Mouse (Mus musculus) liver, embryonic 16.5 days (tissue): ENCODE data around the gene Ppp4c. TPM values are rescaled to one million over a fixed set of nuclear protein-coding genes. Genes with fewer than 3 reads are reported as not detected.

Experiments used
- ATAC-seq: fragments of 200-750 bp; cut with Nextera tagmentation; 2 replicates; pipeline ENCODE4 v1.8.0; 2017; ENCODE audit warnings: low read depth, mild to moderate bottlenecking, moderate number of reproducible peaks, moderate library complexity
- H3K27ac ChIP-seq: fragments of 300-500 bp; sonication (generic); 2 replicates; pipeline ENCODE4 v1.5.1; 2014; ENCODE audit warnings: mild to moderate bottlenecking, low read length
- H3K27me3 ChIP-seq: fragments of 300-500 bp; sonication (generic); 2 replicates; pipeline ENCODE4 v1.6.1; 2014; ENCODE audit warnings: low read depth, low read length, mixed read lengths; ENCODE audit not compliant: control insufficient read depth, insufficient read depth
- H3K36me3 ChIP-seq: fragments of 300-500 bp; sonication (generic); 2 replicates; pipeline ENCODE4 v1.6.1; 2014; ENCODE audit warnings: mild to moderate bottlenecking; ENCODE audit not compliant: control insufficient read depth, insufficient read depth
- H3K4me1 ChIP-seq: fragments of 300-500 bp; sonication (generic); 2 replicates; pipeline ENCODE4 v1.6.1; 2014; ENCODE audit warnings: low read depth, low read length, mixed read lengths; ENCODE audit not compliant: control insufficient read depth
- H3K4me2 ChIP-seq: fragments of 300-500 bp; sonication (generic); 2 replicates; pipeline ENCODE4 v1.6.1; 2014; ENCODE audit warnings: low read depth, low read length, mixed read lengths
- H3K4me3 ChIP-seq: fragments of 300-500 bp; sonication (generic); 2 replicates; pipeline ENCODE4 v1.5.1; 2014; ENCODE audit warnings: low read depth, mild to moderate bottlenecking, low read length
- H3K9ac ChIP-seq: fragments of 300-500 bp; sonication (generic); 2 replicates; pipeline ENCODE4 v1.6.1; 2014; ENCODE audit warnings: low read depth, low read length
- H3K9me3 ChIP-seq: fragments of 300-500 bp; sonication (generic); replicated peaks from 2 replicates; pipeline ENCODE4 v1.6.1; 2016; ENCODE audit warnings: low read length; ENCODE audit not compliant: control insufficient read depth
- WGBS: fragments of 180-500 bp; shearing (Covaris S2); extraction: QIAGEN DNeasy Blood & Tissue Kit; methylation state at CpG from one replicate; pipeline ENCODE4 v1.1.7; 2014; ENCODE audit not compliant: insufficient replicate concordance; 5-methylcytosine and 5-hydroxymethylcytosine counted together
- polyA plus RNA-seq: library from polyadenylated mRNA; unstranded; fragments of >200 nt; fragmentation: Nextera tagmentation; extraction: Ambion mirVana; gene quantifications from 2 replicates; pipeline ENCODE4 v1.2.1, GENCODE M21; 2015

Ppp4c gene
- polyA plus RNA-seq, 1 experiment from 2014 or later, result 82.2 TPM

DNA sequence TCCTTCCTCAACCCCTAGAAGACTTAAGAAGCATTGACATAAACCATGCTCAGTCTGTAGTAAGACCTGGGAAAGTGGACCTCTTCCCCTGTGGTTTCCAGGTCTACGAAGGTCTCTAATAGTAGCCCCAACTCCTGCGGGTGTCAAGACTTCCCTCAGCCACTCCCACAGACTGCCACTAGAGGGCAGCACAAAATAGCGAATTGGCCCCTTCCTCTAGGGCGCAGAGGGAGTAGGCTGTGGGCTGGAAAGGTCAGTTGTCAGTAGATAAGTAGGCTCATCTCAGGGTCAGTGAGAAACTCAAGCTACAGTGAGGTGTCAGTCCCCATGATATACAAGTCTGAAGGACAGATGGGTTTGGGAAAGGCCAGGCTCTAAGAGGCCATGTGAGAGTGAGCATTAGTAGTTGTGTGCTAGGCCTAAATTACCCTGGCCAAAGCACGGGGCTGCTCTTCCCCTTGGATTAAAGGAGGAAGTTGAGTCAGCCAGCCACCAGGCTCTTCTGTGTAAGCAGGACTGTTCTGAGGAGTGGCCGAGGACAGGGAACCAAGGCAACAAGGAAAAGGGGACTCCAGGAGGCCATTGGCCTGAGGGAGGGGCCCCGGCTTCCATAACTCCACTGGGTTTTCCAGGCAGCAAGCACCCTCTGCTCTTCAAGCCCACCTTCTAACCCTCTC is 29.7 kb upstream of the Ppp4c start:
- Histone ChIP-seq H3K4me1 (no peaks in the 10 kb centered on the region), H3K4me3 (no peak overlapping the region), H3K27me3 (peaks cover 21% of the 10 kb centered on the region), H3K36me3 (no peaks in the 10 kb centered on the region), H3K4me2 (no peak overlapping the region), H3K9me3 (no peaks in the 10 kb centered on the region), H3K9ac (no peak overlapping the region), H3K27ac (no peak overlapping the region)
- no peak for ATAC-seq
- WGBS, result 21% methylated on average over 7 of the region's 7 CpGs

DNA sequence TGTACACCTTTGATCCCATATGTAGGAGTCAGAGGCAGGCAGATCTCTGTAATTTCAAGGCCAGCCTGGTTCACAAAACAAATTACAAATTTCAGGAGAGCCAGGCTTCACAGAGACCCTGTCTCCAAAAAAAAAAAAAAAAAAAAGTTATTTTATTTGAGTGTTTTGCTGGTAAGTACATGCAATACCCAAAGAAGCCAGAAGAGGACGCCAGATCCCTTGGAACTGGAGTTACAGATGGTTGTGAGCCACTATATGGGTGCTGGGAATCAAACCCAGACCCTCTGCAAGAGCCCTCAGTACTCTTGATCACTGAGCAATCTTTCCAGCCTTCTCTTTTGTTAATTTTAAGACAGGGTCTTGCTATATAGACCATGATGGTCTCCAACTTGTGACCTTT is 26.5 kb upstream of the Ppp4c start:
- Histone ChIP-seq H3K36me3 (no peaks in the 10 kb centered on the region), H3K4me3 (no peak overlapping the region), H3K27me3 (peaks cover 15% of the 10 kb centered on the region), H3K4me2 (no peak overlapping the region), H3K9ac (no peak overlapping the region), H3K4me1 (no peaks in the 10 kb centered on the region), H3K27ac (no peak overlapping the region), H3K9me3 (no peaks in the 10 kb centered on the region)
- 15% methylated on average over 1 of the region's 1 CpGs for WGBS
- ATAC-seq, result no peak

DNA sequence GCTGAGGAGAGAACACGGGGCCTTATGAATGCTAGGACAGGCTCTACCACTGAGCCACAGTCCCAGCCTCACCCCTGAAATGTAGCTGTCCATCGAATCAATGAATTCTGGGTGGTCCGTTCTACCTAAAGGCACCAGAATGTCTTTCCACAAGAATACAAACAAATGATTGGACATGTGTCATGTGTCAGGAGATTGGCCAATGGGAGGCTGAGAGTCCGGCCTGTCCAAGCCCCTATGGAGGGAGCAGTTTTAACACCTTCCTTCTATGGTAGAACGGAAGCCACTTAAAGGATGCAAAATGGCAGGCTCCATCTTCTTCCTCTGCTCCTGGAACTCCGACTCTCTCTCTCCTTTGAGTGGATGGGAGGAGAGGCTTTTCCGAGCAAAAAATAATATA is 25.3 kb upstream of the Ppp4c start:
- 68% methylated on average over 7 of the region's 7 CpGs for WGBS
- Histone ChIP-seq H3K27ac (no peak overlapping the region), H3K36me3 (no peaks in the 10 kb centered on the region), H3K9me3 (no peaks in the 10 kb centered on the region), H3K27me3 (peaks cover 5% of the 10 kb centered on the region), H3K4me2 (no peak overlapping the region), H3K4me3 (no peak overlapping the region), H3K9ac (no peak overlapping the region), H3K4me1 (no peaks in the 10 kb centered on the region)
- ATAC-seq, result no peak

DNA sequence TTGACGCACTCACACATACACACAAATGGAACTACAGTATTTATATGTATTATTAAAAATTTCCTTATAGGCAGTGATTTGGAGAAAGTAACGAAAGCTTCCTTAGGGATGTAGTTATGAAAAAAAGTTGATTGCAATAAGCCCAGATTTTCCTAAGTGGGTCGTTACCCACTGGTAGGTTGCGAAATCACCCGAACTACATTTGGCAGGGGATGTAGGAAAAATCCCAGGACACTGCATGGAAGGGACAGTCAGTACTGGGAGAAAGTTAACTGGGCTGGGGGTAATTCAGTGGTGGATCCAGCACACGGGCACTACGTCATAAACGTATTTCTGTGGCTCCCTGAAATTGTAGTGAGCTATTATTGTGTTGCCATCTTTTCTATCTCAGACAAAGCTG is 24.2 kb upstream of the Ppp4c start:
- Histone ChIP-seq H3K9ac (no peak overlapping the region), H3K27me3 (no peaks in the 10 kb centered on the region), H3K4me1 (no peaks in the 10 kb centered on the region), H3K4me2 (no peak overlapping the region), H3K4me3 (no peak overlapping the region), H3K9me3 (no peaks in the 10 kb centered on the region), H3K27ac (no peak overlapping the region), H3K36me3 (no peaks in the 10 kb centered on the region)
- 67% methylated on average over 8 of the region's 8 CpGs for WGBS
- no peak for ATAC-seq

DNA sequence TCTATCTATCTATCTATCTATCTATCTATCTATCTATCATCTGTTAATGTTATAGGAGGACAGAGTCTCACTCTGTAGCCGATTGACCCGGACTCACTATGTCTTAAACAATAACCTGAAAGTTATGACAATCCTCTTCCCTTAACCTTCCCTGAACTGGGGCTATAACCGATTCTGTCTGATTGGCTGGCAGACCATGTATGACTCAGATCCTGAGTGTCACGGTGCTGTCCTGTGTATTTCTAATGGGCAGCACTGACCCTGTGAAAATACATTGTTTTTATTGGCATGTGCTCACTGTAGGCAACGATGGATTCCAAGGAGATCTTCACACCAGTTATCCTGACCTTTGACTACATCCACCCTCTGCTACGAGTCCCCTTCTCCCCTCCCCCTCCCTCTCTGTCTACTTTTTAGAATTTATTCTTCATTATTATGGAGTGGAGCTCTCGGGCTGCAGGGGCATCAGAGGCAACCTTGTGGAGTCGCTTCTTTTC is 23.5 kb upstream of the Ppp4c start:
- Histone ChIP-seq H3K36me3 (no peaks in the 10 kb centered on the region), H3K4me2 (no peak overlapping the region), H3K9ac (no peak overlapping the region), H3K27me3 (no peaks in the 10 kb centered on the region), H3K9me3 (no peaks in the 10 kb centered on the region), H3K4me1 (no peaks in the 10 kb centered on the region), H3K4me3 (no peak overlapping the region), H3K27ac (no peak overlapping the region)
- ATAC-seq, result no peak
- WGBS, result 54% methylated on average over 8 of the region's 8 CpGs

DNA sequence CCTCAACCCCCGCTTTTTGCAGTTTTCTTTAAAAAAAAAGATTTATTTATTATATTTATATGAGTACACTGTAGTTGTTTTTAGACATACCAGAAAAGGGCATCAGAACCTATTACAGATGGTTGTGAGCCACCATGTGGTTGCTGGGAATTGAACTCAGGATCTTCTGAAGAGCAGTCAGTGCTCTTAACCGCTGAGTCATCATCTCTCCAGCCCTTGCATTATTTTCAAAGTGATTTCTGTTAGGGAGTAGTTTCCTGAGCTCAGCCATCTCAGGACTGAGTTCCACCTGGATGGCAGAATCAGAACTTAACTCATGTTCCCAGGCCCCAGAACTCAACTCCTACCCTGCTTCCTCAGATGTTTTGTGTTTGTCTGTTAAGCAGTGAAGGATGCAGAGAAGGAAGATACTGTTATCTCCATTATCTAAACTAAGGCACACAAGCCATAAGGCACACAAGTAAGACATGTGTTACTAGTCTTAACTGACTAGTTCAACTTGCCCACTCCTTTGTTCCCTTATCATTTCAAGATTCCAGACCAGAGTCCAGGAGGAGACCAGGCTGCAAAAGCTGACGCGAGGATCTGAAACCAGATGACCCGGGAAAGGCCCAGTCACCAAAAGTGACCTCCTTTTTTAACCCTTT is 17.6 kb upstream of the Ppp4c start:
- Histone ChIP-seq H3K4me1 (peaks cover 24% of the 10 kb centered on the region), H3K27me3 (no peaks in the 10 kb centered on the region), H3K36me3 (no peaks in the 10 kb centered on the region), H3K4me3 (no peak overlapping the region), H3K4me2 (peak overlapping the region; percentile 94; the same call in 1 of the 2 replicates), H3K9me3 (no peaks in the 10 kb centered on the region), H3K27ac (no peak overlapping the region; the same call in 1 of the 2 replicates), H3K9ac (no peak overlapping the region)
- 43% methylated on average over 5 of the region's 5 CpGs for WGBS
- no peak for ATAC-seq

DNA sequence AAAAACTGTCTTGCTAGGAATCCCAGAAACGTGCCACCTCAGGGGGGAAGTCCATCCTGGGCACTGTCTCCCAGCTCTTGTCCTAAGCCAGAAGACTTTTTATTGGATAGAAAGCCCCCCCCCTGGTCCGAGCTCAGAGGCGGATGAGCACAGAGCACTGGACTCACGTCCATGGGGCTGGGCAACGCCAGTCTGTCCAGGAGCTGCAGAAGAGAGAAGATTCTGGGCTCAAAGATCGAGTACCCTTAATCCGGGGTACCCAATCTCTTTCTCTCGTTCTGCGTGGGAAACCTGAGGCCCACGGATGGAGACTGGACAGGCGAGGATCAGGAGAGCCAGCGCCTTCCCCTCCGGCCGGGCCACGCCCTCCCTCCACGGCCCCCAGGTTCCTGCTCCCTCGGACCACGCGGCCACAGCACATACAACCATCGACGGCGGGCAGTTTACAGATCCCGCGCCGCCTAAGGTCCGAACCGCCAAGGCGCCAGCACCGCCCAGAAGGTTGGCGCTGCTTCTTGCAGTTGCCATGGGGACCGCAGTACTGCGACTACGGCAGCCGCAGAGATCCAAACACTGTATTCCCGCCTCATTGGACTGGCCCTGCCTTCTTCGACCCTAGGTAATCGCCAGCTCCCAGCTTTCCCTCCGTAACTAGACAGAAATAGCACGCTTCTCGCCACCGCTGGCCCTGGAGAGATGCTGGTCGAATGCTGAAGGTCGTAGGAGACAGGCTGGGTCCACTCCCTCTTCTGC is 16.6 kb upstream of the Ppp4c start:
- peaks cover 24% of the 10 kb centered on the region for H3K4me1 ChIP-seq
- WGBS, result under 1% methylated on average over 43 of the region's 43 CpGs
- no peaks in the 10 kb centered on the region for H3K27me3 ChIP-seq
- H3K9me3 ChIP-seq, result no peaks in the 10 kb centered on the region
- H3K27ac ChIP-seq, result peak overlapping the region; percentile 55; the same call in 1 of the 2 replicates
- ATAC-seq, result peak; percentile 94
- H3K9ac ChIP-seq, result peak overlapping the region; percentile 74
- H3K4me3 ChIP-seq, result peak overlapping the region; percentile 69
- H3K36me3 ChIP-seq, result no peaks in the 10 kb centered on the region
- H3K4me2 ChIP-seq, result peak overlapping the region; percentile 94

DNA sequence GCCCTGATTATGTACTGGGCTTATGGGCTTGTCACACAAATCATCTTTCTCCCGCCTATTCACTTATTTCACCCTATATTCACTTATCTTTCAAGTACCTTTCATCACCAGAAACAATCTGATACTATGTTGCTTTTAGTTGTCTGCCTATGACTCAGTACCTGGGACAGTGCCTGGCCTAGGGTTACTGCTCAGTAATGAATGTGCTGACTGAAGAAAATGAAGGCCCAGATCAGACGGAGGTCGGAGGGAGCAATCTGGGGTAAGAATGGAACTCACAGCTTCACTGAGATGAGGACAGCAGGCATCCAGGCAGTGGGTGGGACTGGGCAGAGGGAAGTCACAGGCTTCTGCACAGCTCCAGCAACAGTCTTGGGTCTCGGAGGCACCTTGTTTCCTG is 15.1 kb upstream of the Ppp4c start:
- Histone ChIP-seq H3K9ac (no peak overlapping the region), H3K27me3 (no peaks in the 10 kb centered on the region), H3K9me3 (no peaks in the 10 kb centered on the region), H3K4me3 (no peak overlapping the region), H3K4me2 (no peak overlapping the region), H3K27ac (no peak overlapping the region), H3K36me3 (no peaks in the 10 kb centered on the region), H3K4me1 (peaks cover 24% of the 10 kb centered on the region)
- WGBS, result 72% methylated on average over 4 of the region's 4 CpGs
- ATAC-seq, result no peak

DNA sequence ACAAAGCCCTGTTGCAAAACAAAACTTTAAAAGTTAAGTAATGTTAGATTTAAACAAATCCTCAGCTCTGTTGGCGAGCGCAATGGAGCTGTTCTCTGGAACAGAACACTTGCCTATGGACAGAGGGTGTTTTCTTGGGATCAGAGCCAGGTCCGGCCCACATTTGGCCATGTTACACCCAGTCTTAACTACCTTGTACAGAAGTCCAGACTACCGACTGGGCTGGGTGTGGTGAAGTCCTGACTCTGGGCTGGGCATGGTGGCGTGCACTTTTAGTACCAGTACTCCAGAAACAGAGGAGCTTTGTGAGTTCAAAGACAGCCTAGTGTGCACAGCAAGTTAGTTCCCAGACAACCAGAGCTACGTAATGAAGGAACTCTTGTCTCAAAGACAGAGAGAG is 14.7 kb upstream of the Ppp4c start:
- no peak overlapping the region for H3K27ac ChIP-seq
- no peak overlapping the region for H3K4me3 ChIP-seq
- WGBS, result 60% methylated on average over 6 of the region's 6 CpGs
- no peaks in the 10 kb centered on the region for H3K27me3 ChIP-seq
- peak; percentile 49 for ATAC-seq
- no peak overlapping the region for H3K4me2 ChIP-seq
- no peaks in the 10 kb centered on the region for H3K36me3 ChIP-seq
- H3K9me3 ChIP-seq, result no peaks in the 10 kb centered on the region
- peaks cover 24% of the 10 kb centered on the region for H3K4me1 ChIP-seq
- H3K9ac ChIP-seq, result no peak overlapping the region
